In the genomic region with DNA sequence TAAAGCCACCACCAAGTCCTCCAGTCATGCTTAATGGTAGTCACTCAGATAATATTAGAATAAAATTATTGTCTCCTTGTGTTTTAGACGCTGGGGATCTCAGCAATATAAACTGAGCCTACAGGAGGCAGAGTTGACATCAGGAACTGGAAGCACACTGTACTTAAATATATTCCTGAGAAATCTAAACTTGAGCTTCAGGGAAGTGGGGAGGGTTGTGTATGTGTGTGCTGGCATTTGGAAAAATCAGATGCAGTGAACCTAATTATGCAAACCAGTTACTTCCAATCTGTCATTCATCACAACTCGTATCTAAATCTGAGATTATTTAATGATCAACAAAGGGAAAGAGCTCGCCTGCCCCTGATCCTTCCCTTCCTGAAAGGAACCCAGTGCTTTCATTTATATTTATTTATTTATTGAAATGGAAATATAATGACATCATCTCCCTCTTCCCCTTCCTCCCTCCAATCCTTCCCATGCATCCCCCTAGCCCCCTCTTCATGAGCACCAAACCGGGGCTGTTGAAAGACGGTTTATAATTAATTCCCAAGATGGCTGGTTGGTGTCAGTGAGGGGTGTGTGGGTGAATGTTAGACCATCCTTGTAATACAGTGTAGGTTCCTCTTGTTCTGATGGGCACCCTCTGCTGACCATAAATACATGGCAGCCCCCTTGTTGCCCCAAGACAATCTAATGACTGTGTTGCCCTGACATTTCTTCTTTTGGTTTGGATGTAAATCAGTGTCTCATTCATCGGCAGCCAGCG, we compare ENCODE assay signal across 26 mouse cellular contexts.
A peak's percentile ranks its signal among the peaks of the same experiment; 100 is the strongest.
DNase-seq lines count a peak whose midpoint lies in the region; ATAC-seq and TF ChIP-seq lines count a peak whose summit lies in the region.
"Had no signal": no experiment of that assay in that cellular context is flagged by ENCODE, and none has a peak within 500 bp of the region (broad histone marks: within the 10 kb centered on the region; RNA-seq: fewer than 3 reads in every experiment).

No protein-coding gene starts in this region.

- WGBS in forebrain, embryonic 14.5 days, result 54% methylated on average over 7 of the region's 7 CpGs
- WGBS in forebrain, embryonic 11.5 days, result 84% methylated on average over 7 of the region's 7 CpGs
- WGBS in hindbrain, embryonic 16.5 days, result 62% methylated on average over 7 of the region's 7 CpGs
- 57% methylated on average over 7 of the region's 7 CpGs for WGBS in neural tube, embryonic 15.5 days

- H3K27me3 ChIP-seq in forebrain, embryonic 14.5 days (replicated peaks; ENCODE audit: control insufficient read depth, insufficient read depth, low read length), result no peaks in the 10 kb centered on the region
- H3K27me3 ChIP-seq in forebrain, embryonic 11.5 days (ENCODE audit: control insufficient read depth, insufficient read depth, low read length), result no peaks in the 10 kb centered on the region
- H3K27me3 ChIP-seq in hindbrain, embryonic 16.5 days (replicated peaks; ENCODE audit: control insufficient read depth, insufficient read depth, low read length), result no peaks in the 10 kb centered on the region
- H3K27me3 ChIP-seq in neural tube, embryonic 15.5 days (replicated peaks), result no peaks in the 10 kb centered on the region
- H3K27me3 ChIP-seq: intestine, embryonic 15.5 days; limb, embryonic 13.5 days; liver, embryonic 12.5 days had no signal

- DNase-seq in forebrain, embryonic 14.5 days (ENCODE audit: low spot score), result peak; percentile 21
- DNase-seq in forebrain, embryonic 11.5 days (ENCODE audit: low spot score), result no peak
- DNase-seq in layer of hippocampus, adult 2 months (ENCODE audit: low spot score in 2 of 2), result no peak
- DNase-seq in layer of hippocampus, adult 9-10 months (ENCODE audit: low spot score), result no peak
- DNase-seq in adrenal gland, adult 8-10 months, result no peak
- DNase-seq: adrenal gland, postnatal 25 days; cerebellum, adult 11 months; cerebellum, adult 9-11 months; gastrocnemius, postnatal 25 days; heart, postnatal 4 days; kidney, adult 8-10 months; kidney, postnatal 14 days; layer of hippocampus, postnatal 36 days; lung, adult 18-20 months; lung, postnatal 10 days; right cerebral cortex, postnatal 14 days; thymus, adult 2 months; thymus, postnatal 4 days had no signal

- no peaks in the 10 kb centered on the region for H3K9me3 ChIP-seq in forebrain, embryonic 14.5 days (replicated peaks; ENCODE audit: control insufficient read depth, low read length)
- H3K9me3 ChIP-seq in forebrain, embryonic 11.5 days (ENCODE audit: control insufficient read depth, low read length), result no peaks in the 10 kb centered on the region
- H3K9me3 ChIP-seq in hindbrain, embryonic 16.5 days (ENCODE audit: control insufficient read depth, low read length), result no peaks in the 10 kb centered on the region
- no peaks in the 10 kb centered on the region for H3K9me3 ChIP-seq in neural tube, embryonic 15.5 days (replicated peaks)
- H3K9me3 ChIP-seq: embryonic facial prominence, embryonic 10.5 days; heart, embryonic 10.5 days; intestine, embryonic 15.5 days; limb, embryonic 13.5 days; liver, embryonic 12.5 days had no signal

- no peak overlapping the region for H3K27ac ChIP-seq in forebrain, embryonic 14.5 days (ENCODE audit: low read depth, low read length)
- H3K27ac ChIP-seq in forebrain, embryonic 11.5 days (ENCODE audit: low read depth, low read length), result no peak overlapping the region
- H3K27ac ChIP-seq in layer of hippocampus, adult 2 months, result 0 out of 2 replicates have a peak overlapping the region, but pooled peaks have one; percentile 36
- peak overlapping the region; percentile 29; the same call in 1 of the 2 replicates for H3K27ac ChIP-seq in hindbrain, embryonic 16.5 days (ENCODE audit: low read depth, low read length)
- H3K27ac ChIP-seq in neural tube, embryonic 15.5 days (replicated peaks), result peak overlapping the region; percentile 19; the same call in 1 of the 2 replicates
- H3K27ac ChIP-seq: embryonic facial prominence, embryonic 10.5 days; heart, embryonic 10.5 days; intestine, embryonic 15.5 days; limb, embryonic 13.5 days; liver, embryonic 12.5 days; stomach, postnatal 0 days had no signal

- H3K36me3 ChIP-seq in forebrain, embryonic 14.5 days (ENCODE audit: control insufficient read depth, insufficient read depth, low read length), result no peaks in the 10 kb centered on the region
- no peaks in the 10 kb centered on the region for H3K36me3 ChIP-seq in forebrain, embryonic 11.5 days (ENCODE audit: control insufficient read depth, insufficient read depth, low read length)
- peaks cover 2% of the 10 kb centered on the region; the same call in 1 of the 2 replicates for H3K36me3 ChIP-seq in hindbrain, embryonic 16.5 days (ENCODE audit: control insufficient read depth, insufficient read depth, low read length)
- 0 out of 2 replicates have a peak, but pooled peaks cover 7% of the 10 kb centered on the region for H3K36me3 ChIP-seq in neural tube, embryonic 15.5 days
- H3K36me3 ChIP-seq: embryonic facial prominence, embryonic 10.5 days; heart, embryonic 10.5 days; intestine, embryonic 15.5 days; limb, embryonic 13.5 days; liver, embryonic 12.5 days had no signal

- no peak overlapping the region for H3K4me2 ChIP-seq in forebrain, embryonic 14.5 days (ENCODE audit: low read length)
- H3K4me2 ChIP-seq in forebrain, embryonic 11.5 days (ENCODE audit: low read depth, low read length, severe bottlenecking), result no peak overlapping the region
- H3K4me2 ChIP-seq in hindbrain, embryonic 16.5 days (ENCODE audit: low read length), result no peak overlapping the region
- H3K4me2 ChIP-seq in neural tube, embryonic 15.5 days, result no peak overlapping the region
- H3K4me2 ChIP-seq: intestine, embryonic 15.5 days; limb, embryonic 13.5 days; liver, embryonic 12.5 days had no signal

- TF ChIP-seq CTCF in layer of hippocampus, adult 2 months (conservative IDR thresholded peaks at IDR 0.05), result peak; percentile 48

- H3K4me3 ChIP-seq in forebrain, embryonic 14.5 days (ENCODE audit: low read depth, low read length), result no peak overlapping the region
- H3K4me3 ChIP-seq in forebrain, embryonic 11.5 days (ENCODE audit: low read depth, low read length), result no peak overlapping the region
- no peak overlapping the region for H3K4me3 ChIP-seq in layer of hippocampus, adult 2 months
- H3K4me3 ChIP-seq in hindbrain, embryonic 16.5 days (ENCODE audit: low read length), result no peak overlapping the region
- no peak overlapping the region for H3K4me3 ChIP-seq in neural tube, embryonic 15.5 days (replicated peaks)
- H3K4me3 ChIP-seq: embryonic facial prominence, embryonic 10.5 days; heart, embryonic 10.5 days; intestine, embryonic 15.5 days; limb, embryonic 13.5 days; liver, embryonic 12.5 days had no signal

- peaks cover 2% of the 10 kb centered on the region; the same call in 1 of the 2 replicates for H3K4me1 ChIP-seq in forebrain, embryonic 14.5 days (ENCODE audit: control insufficient read depth, insufficient read depth, low read length)
- no peaks in the 10 kb centered on the region for H3K4me1 ChIP-seq in forebrain, embryonic 11.5 days (replicated peaks; ENCODE audit: control insufficient read depth, insufficient read depth, low read length)
- no peaks in the 10 kb centered on the region for H3K4me1 ChIP-seq in hindbrain, embryonic 16.5 days (ENCODE audit: control insufficient read depth, insufficient read depth, low read depth, low read length)
- no peaks in the 10 kb centered on the region; the same call in 1 of the 2 replicates for H3K4me1 ChIP-seq in neural tube, embryonic 15.5 days
- H3K4me1 ChIP-seq: embryonic facial prominence, embryonic 10.5 days; heart, embryonic 10.5 days; intestine, embryonic 15.5 days; limb, embryonic 13.5 days; liver, embryonic 12.5 days had no signal

- H3K9ac ChIP-seq in forebrain, embryonic 14.5 days (ENCODE audit: low read length), result no peak overlapping the region
- no peak overlapping the region for H3K9ac ChIP-seq in forebrain, embryonic 11.5 days (ENCODE audit: low read length)
- no peak overlapping the region for H3K9ac ChIP-seq in hindbrain, embryonic 16.5 days (ENCODE audit: low read depth, low read length)
- no peak overlapping the region for H3K9ac ChIP-seq in neural tube, embryonic 15.5 days (replicated peaks)
- H3K9ac ChIP-seq: intestine, embryonic 15.5 days; limb, embryonic 13.5 days; liver, embryonic 12.5 days had no signal

- peak; percentile 67 for ATAC-seq in forebrain, embryonic 14.5 days
- ATAC-seq in forebrain, embryonic 11.5 days (replicated peaks; ENCODE audit: low FRiP score), result no peak
- 0 out of 2 replicates have a peak, but pooled peaks have one; percentile 37 for ATAC-seq in hindbrain, embryonic 16.5 days
- no peak for ATAC-seq in neural tube, embryonic 15.5 days (ENCODE audit: low FRiP score)
- ATAC-seq: intestine, embryonic 15.5 days; liver, embryonic 12.5 days had no signal

Comparison
In these comparisons a context has a peak if more than half of its experiments do, and no peak if none do; other contexts are left out.
1. ATAC-seq: peak in forebrain, embryonic 14.5 days (single experiment) and hindbrain, embryonic 16.5 days (single experiment); none in forebrain, embryonic 11.5 days (single experiment) and neural tube, embryonic 15.5 days (single experiment).
2. H3K27ac ChIP-seq: peak in layer of hippocampus, adult 2 months (single experiment), hindbrain, embryonic 16.5 days (single experiment) and neural tube, embryonic 15.5 days (single experiment); none in forebrain, embryonic 14.5 days (single experiment) and forebrain, embryonic 11.5 days (single experiment).